Mouse (Mus musculus): ENCODE data around the gene Il22. TPM values are rescaled to one million over a fixed set of nuclear protein-coding genes. Genes with fewer than 3 reads are reported as not detected.

The Il22 gene
- not detected for polyA plus RNA-seq (2014; fragmentation: Illumina TruSeq; extraction: RNeasy Lipid Tissue Mini Kit (QIAGEN cat#74804); ENCODE audit: low replicate concordance)

GRCm38 (mm10) chr10:118204642-118205041 lies at the start of gene Il22:
Il22 (plus strand) TSS chr10:118204942.

GRCm38 (mm10) chr10:118240680-118241079 lies 35.9 kb downstream of the Il22 start, which contains the start of gene Gm32717:
Gm32717 (minus strand) TSS chr10:118240780.

GRCm38 (mm10) chr10:118258388-118258787 lies 53.6 kb downstream of the Il22 start, which contains the start of gene Gm32802:
Gm32802 (plus strand) TSS chr10:118258688.

Other genes with a start within 250 kb of the Il22 start
- gene Mdm1, start 63.1 kb upstream of the Il22 start, polyA plus RNA-seq (2014; fragmentation: Illumina TruSeq; extraction: RNeasy Lipid Tissue Mini Kit (QIAGEN cat#74804); ENCODE audit: low replicate concordance) = 3.2 TPM
- not detected for gene Gm32717, start 35.8 kb downstream of the Il22 start, polyA plus RNA-seq (2014; fragmentation: Illumina TruSeq; extraction: RNeasy Lipid Tissue Mini Kit (QIAGEN cat#74804); ENCODE audit: low replicate concordance)
- not detected for gene Gm32802, start 53.7 kb downstream of the Il22 start, polyA plus RNA-seq (2014; fragmentation: Illumina TruSeq; extraction: RNeasy Lipid Tissue Mini Kit (QIAGEN cat#74804); ENCODE audit: low replicate concordance)
- gene Iltifb, start 90.1 kb downstream of the Il22 start, polyA plus RNA-seq (2014; fragmentation: Illumina TruSeq; extraction: RNeasy Lipid Tissue Mini Kit (QIAGEN cat#74804); ENCODE audit: low replicate concordance) = not detected
- not detected for gene Gm9040, start 122.0 kb downstream of the Il22 start, polyA plus RNA-seq (2014; fragmentation: Illumina TruSeq; extraction: RNeasy Lipid Tissue Mini Kit (QIAGEN cat#74804); ENCODE audit: low replicate concordance)
- gene Gm9044, start 127.5 kb downstream of the Il22 start, polyA plus RNA-seq (2014; fragmentation: Illumina TruSeq; extraction: RNeasy Lipid Tissue Mini Kit (QIAGEN cat#74804); ENCODE audit: low replicate concordance) = not detected
- not detected for gene Gm9045, start 132.9 kb downstream of the Il22 start, polyA plus RNA-seq (2014; fragmentation: Illumina TruSeq; extraction: RNeasy Lipid Tissue Mini Kit (QIAGEN cat#74804); ENCODE audit: low replicate concordance)
- not detected for gene Gm9046, start 138.3 kb downstream of the Il22 start, polyA plus RNA-seq (2014; fragmentation: Illumina TruSeq; extraction: RNeasy Lipid Tissue Mini Kit (QIAGEN cat#74804); ENCODE audit: low replicate concordance)
- not detected for gene Gm9048, start 143.7 kb downstream of the Il22 start, polyA plus RNA-seq (2014; fragmentation: Illumina TruSeq; extraction: RNeasy Lipid Tissue Mini Kit (QIAGEN cat#74804); ENCODE audit: low replicate concordance)
- gene Gm9049, start 149.2 kb downstream of the Il22 start, polyA plus RNA-seq (2014; fragmentation: Illumina TruSeq; extraction: RNeasy Lipid Tissue Mini Kit (QIAGEN cat#74804); ENCODE audit: low replicate concordance) = not detected
- gene Ifng, start 236.1 kb downstream of the Il22 start, polyA plus RNA-seq (2014; fragmentation: Illumina TruSeq; extraction: RNeasy Lipid Tissue Mini Kit (QIAGEN cat#74804); ENCODE audit: low replicate concordance) = not detected